Mouse (Mus musculus) ovary, postnatal 36 days (tissue): ENCODE measurements around the gene Elavl2.

Experiments used
- DNase-seq: peaks from one replicate; pipeline ENCODE4 v3.0.0; 2022; ENCODE audit warnings: low spot score, mixed read lengths

Gene Elavl2

GRCm38 (mm10) chr4:91400423-91400822 lies at the start of gene Elavl2:
TSS of gene Elavl2 (minus strand) at chr4:91400785.
- DNase-seq = no peak

- DNase-seq = no peak
Measured at GRCm38 (mm10) chr4:91447887-91448286, 47.3 kb upstream of the Elavl2 start.

GRCm38 (mm10) chr4:91415582-91415981 lies 15.0 kb upstream of the Elavl2 start:
- no peak for DNase-seq

GRCm38 (mm10) chr4:91405047-91405446 lies 4.5 kb upstream of the Elavl2 start:
- DNase-seq = no peak

- DNase-seq = peak; percentile 5
Measured at GRCm38 (mm10) chr4:91399510-91400196, 932 bp downstream of the Elavl2 start.

- DNase-seq = no peak
Measured at GRCm38 (mm10) chr4:91391987-91392598, 8.5 kb downstream of the Elavl2 start.

- no peak for DNase-seq
Measured at GRCm38 (mm10) chr4:91387701-91388100, 12.9 kb downstream of the Elavl2 start.

GRCm38 (mm10) chr4:91381201-91381627 lies 19.4 kb downstream of the Elavl2 start:
- DNase-seq = no peak

- DNase-seq = no peak
Measured at GRCm38 (mm10) chr4:91380341-91381117, 20.1 kb downstream of the Elavl2 start.

- DNase-seq = no peak
Measured at GRCm38 (mm10) chr4:91379559-91379958, 21.0 kb downstream of the Elavl2 start.

GRCm38 (mm10) chr4:91376317-91376910 lies 24.2 kb downstream of the Elavl2 start:
- peak; percentile 88 for DNase-seq

- DNase-seq = no peak
Measured at GRCm38 (mm10) chr4:91375372-91375687, 25.3 kb downstream of the Elavl2 start.

- DNase-seq = peak; percentile 60
Measured at GRCm38 (mm10) chr4:91374571-91375371, 25.8 kb downstream of the Elavl2 start.

- no peak for DNase-seq
Measured at GRCm38 (mm10) chr4:91372844-91373243, 27.7 kb downstream of the Elavl2 start.

GRCm38 (mm10) chr4:91371819-91372215 lies 28.8 kb downstream of the Elavl2 start:
- DNase-seq = peak; percentile 66

- no peak for DNase-seq
Measured at GRCm38 (mm10) chr4:91371131-91371818, 29.3 kb downstream of the Elavl2 start.

GRCm38 (mm10) chr4:91365276-91365675 lies 35.3 kb downstream of the Elavl2 start:
- no peak for DNase-seq

- no peak for DNase-seq
Measured at GRCm38 (mm10) chr4:91363963-91364362, 36.6 kb downstream of the Elavl2 start.

- DNase-seq = no peak
Measured at GRCm38 (mm10) chr4:91362520-91362919, 38.1 kb downstream of the Elavl2 start.

GRCm38 (mm10) chr4:91353138-91353537 lies 47.4 kb downstream of the Elavl2 start:
- DNase-seq = no peak

- DNase-seq = no peak
Measured at GRCm38 (mm10) chr4:91349579-91349978, 51.0 kb downstream of the Elavl2 start.
